Mouse (Mus musculus) kidney, adult 2 months (tissue): Measurements from ENCODE around the gene Gm10720. TPM values are rescaled to one million over a fixed set of nuclear protein-coding genes. Genes with fewer than 3 reads are reported as not detected.
"Not testable (repeated sequence)": the region's sequence is repeated elsewhere in the genome, so short reads cannot be mapped to it uniquely, and the experiment has no call there.

Source experiments
- DNase-seq: peaks from one replicate; pipeline ENCODE4 v3.0.0; 2021
- H3K27ac ChIP-seq: fragments of 200-500 bp; 2 replicates; pipeline ENCODE4 v1.5.1; 2012; ENCODE audit warnings: low read depth, low read length, control low read depth, inconsistent platforms; ENCODE audit not compliant: insufficient read depth
- H3K27me3 ChIP-seq: fragments of 200-500 bp; replicated peaks from 2 replicates; pipeline ENCODE4 v1.6.1; 2012; ENCODE audit warnings: mild to moderate bottlenecking, moderate library complexity, low read length, inconsistent platforms; ENCODE audit not compliant: control insufficient read depth, insufficient read depth
- H3K36me3 ChIP-seq: fragments of 200-500 bp; 2 replicates; pipeline ENCODE4 v1.6.1; 2012; ENCODE audit warnings: mild to moderate bottlenecking, moderate library complexity, low read length, inconsistent platforms; ENCODE audit not compliant: control insufficient read depth, insufficient read depth
- H3K4me1 ChIP-seq: fragments of 200-500 bp; 2 replicates; pipeline ENCODE4 v1.6.1; 2011; ENCODE audit warnings: low read length; ENCODE audit not compliant: control insufficient read depth, insufficient read depth
- H3K4me3 ChIP-seq: fragments of 200-500 bp; 2 replicates; pipeline ENCODE4 v1.5.1; 2011; ENCODE audit warnings: mild to moderate bottlenecking, low read depth, low read length, control low read depth; ENCODE audit not compliant: insufficient read depth
- WGBS: fragments of 180-500 bp; shearing (Covaris S2); methylation state at CpG from one replicate; pipeline ENCODE4 v1.1.7; 2018; 5-methylcytosine and 5-hydroxymethylcytosine counted together
- polyA plus RNA-seq: library from polyadenylated mRNA; depleted of rRNA; stranded (reverse); fragments of >200 nt; gene quantifications from 2 replicates; pipeline ENCODE4 v1.2.3, GENCODE M21; 2012

Gene Gm10720
- polyA plus RNA-seq, 1 experiment = not detected

DNA sequence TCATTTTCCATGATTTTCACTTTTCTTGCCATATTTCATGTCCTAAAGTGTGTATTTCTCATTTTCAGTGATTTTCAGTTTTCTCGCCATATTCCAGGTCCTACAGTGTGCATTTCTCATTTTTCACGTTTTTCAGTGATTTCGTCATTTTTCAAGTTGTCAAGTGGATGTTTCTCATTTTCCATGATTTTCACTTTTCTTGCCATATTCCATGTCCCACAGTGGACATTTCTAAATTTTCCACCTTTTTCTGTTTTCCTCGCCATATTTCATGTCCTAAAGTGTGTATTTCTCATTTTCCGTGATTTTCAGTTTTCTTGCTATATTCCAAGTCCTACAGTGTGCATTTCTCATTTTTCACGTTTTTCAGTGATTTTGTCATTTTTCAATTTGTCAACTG is 442 bp downstream of the Gm10720 start:
- DNase-seq = peak; percentile 2
- H3K27ac ChIP-seq, H3K4me3 ChIP-seq, H3K36me3 ChIP-seq, H3K4me1 ChIP-seq, H3K27me3 ChIP-seq: not testable (repeated sequence)
- 81% methylated on average over 6 of the region's 6 CpGs for WGBS

DNA sequence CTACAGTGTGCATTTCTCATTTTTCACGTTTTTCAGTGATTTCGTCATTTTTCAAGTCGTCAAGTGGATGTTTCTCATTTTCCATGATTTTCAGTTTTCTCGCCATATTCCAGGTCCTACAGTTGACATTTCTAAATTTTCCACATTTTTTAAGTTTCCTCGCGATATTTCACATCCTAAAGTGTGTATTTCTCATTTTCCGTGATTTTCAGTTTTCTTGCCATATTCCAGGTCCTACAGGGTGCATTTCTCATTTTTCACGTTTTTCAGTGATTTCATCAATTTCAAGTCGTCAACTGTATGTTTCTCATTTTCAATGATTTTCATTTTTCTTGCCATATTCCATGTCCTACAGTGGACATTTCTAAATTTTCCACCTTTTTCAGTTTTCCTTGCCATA is 1.7 kb downstream of the Gm10720 start, which contains the start of gene Gm10719:
Gene Gm10719 (plus strand): TSS at position 301 of the 400 bp plus-strand sequence.
- not testable (repeated sequence) for H3K27me3 ChIP-seq, H3K4me1 ChIP-seq, H3K4me3 ChIP-seq, H3K36me3 ChIP-seq, H3K27ac ChIP-seq, DNase-seq
- WGBS = 72% methylated on average over 1 of the region's 9 CpGs

DNA sequence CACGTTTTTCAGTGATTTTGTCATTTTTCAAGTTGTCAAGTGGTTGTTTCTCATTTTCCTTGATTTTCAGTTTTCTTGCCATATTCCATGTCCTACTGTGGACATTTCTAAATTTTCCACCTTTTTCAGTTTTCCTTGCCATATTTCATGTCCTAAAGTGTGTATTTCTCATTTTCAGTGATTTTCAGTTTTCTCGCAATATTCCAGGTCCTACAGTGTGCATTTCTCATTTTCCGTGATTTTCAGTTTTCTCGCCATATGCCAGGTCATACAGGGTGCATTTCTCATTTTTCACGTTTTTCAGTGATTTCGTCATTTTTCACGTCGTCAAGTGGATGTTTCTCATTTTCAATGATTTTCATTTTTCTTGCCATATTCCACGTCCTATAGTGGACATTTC is 3.5 kb downstream of the Gm10720 start:
- H3K27ac ChIP-seq, H3K36me3 ChIP-seq, H3K4me3 ChIP-seq, H3K27me3 ChIP-seq, H3K4me1 ChIP-seq: not testable (repeated sequence)
- DNase-seq = peak; percentile 58
- 67% methylated on average over 9 of the region's 9 CpGs for WGBS

DNA sequence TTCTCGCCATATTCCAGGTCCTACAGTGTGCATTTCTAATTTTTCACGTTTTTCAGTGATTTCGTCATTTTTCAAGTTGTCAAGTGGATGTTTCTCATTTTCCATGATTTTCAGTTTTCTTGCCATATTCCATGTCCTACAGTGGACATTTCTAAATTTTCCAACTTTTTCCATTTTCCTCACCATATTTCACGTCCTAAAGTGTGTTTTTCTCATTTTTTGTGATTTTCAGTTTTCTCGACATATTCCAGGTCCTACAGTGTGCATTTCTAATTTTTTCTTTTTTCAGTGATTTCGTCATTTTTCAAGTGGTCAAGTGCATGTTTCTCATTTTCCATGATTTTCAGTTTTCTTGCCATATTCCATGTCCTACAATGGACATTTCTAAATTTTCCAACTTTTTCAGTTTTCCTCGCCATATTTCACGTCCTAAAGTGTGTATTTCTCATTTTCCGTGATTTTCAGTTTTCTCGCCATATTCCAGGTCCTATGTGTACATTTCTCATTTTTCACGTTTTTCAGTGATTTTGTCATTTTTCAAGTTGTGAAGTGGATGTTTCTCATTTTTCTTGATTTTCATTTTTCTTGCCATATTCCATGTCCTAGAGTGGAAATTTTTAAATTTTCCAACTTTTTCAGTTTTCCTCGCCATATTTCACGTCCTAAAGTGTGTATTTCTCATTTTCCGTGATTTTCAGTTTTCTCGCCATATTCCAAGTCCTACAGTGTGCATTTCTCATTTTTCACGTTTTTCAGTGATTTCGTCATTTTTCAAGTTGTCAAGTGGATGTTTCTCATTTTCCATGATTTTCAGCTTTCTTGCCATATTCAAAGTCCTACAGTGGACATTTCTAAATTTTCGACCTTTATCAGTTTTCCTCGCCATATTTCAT is 4.6 kb downstream of the Gm10720 start:
- not testable (repeated sequence) for H3K36me3 ChIP-seq, H3K4me3 ChIP-seq, H3K27me3 ChIP-seq, H3K4me1 ChIP-seq, H3K27ac ChIP-seq
- DNase-seq = peak; percentile 73
- WGBS = 79% methylated on average over 17 of the region's 19 CpGs

DNA sequence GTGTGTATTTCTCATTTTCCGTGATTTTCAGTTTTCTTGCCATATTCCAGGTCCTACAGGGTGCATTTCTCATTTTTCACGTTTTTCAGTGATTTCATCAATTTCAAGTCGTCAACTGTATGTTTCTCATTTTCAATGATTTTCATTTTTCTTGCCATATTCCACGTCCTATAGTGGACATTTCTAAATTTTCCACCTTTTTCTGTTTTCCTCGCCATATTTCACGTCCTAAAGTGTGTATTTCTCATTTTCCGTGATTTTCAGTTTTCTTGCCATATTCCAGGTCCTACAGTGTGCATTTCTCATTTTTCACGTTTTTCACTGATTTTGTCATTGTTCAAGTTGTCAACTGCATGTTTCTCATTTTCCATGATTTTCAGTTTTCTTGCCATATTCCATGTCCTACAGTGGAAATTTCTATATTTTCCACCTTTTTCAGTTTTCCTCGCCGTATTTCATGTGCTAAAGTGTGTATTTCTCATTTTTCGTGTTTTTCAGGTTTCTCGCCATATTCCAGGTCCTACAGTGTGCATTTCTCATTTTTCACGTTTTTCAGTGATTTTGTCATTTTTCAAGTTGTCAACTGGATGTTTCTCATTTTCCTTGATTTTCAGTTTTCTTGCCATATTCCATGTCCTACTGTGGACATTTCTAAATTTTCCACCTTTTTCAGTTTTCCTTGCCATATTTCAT is 7.0 kb downstream of the Gm10720 start:
- peak; percentile 75 for DNase-seq
- 77% methylated on average over 11 of the region's 13 CpGs for WGBS
- not testable (repeated sequence) for H3K27me3 ChIP-seq

DNA sequence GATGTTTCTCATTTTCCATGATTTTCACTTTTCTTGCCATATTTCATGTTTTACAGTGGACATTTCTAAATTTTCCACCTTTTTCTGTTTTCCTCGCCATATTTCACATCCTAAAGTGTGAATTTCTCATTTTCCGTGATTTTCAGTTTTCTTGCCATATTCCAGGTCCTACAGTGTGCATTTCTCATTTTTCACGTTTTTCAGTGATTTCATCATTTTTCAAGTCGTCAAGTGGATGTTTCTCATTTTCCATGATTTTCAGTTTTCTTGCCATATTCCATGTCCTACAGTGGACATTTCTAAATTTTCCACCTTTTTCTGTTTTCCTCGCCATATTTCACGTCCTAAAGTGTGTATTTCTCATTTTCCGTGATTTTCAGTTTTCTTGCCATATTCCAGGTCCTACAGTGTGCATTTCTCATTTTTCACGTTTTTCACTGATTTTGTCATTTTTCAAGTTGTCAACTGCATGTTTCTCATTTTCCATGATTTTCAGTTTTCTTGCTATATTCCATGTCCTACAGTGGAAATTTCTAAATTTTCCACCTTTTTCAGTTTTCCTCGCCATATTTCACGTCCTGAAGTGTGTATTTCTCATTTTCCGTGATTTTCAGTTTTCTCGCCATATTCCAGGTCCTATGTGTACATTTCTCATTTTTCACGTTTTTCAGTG is 8.0 kb downstream of the Gm10720 start, which contains the start of gene Gm10718:
Gene Gm10718 (plus strand): TSS at position 236 of the 673 bp plus-strand sequence.
- H3K27me3 ChIP-seq, H3K4me3 ChIP-seq, H3K36me3 ChIP-seq, H3K27ac ChIP-seq, H3K4me1 ChIP-seq: not testable (repeated sequence)
- 77% methylated on average over 12 of the region's 13 CpGs for WGBS
- DNase-seq = peak; percentile 43

More for the DNA sequence above, 7.0 kb downstream of the Gm10720 start:
- not testable (repeated sequence) for H3K4me3 ChIP-seq, H3K36me3 ChIP-seq, H3K4me1 ChIP-seq, H3K27ac ChIP-seq

DNA sequence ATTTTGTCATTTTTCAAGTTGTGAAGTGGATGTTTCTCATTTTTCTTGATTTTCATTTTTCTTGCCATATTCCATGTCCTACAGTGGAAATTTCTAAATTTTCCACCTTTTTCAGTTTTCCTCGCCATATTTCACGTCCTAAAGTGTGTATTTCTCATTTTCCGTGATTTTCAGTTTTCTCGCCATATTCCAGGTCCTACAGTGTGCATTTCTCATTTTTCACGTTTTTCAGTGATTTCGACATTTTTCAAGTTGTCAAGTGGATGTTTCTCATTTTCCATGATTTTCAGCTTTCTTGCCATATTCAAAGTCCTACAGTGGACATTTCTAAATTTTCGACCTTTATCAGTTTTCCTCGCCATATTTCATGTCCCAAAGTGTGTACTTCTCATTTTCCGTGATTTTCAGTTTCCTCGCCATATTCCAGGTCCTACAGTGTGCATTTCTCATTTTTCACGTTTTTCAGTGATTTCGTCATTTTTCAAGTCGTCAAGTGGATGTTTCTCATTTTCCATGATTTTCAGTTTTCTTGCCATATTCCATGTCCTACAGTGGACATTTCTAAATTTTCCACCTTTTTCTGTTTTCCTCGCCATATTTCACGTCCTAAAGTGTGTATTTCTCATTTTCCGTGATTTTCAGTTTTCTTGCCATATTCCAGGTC is 8.7 kb downstream of the Gm10720 start:
- not testable (repeated sequence) for H3K4me1 ChIP-seq, H3K27ac ChIP-seq, H3K36me3 ChIP-seq, H3K27me3 ChIP-seq, H3K4me3 ChIP-seq
- DNase-seq = peak; percentile 80
- WGBS = 80% methylated on average over 16 of the region's 16 CpGs

DNA sequence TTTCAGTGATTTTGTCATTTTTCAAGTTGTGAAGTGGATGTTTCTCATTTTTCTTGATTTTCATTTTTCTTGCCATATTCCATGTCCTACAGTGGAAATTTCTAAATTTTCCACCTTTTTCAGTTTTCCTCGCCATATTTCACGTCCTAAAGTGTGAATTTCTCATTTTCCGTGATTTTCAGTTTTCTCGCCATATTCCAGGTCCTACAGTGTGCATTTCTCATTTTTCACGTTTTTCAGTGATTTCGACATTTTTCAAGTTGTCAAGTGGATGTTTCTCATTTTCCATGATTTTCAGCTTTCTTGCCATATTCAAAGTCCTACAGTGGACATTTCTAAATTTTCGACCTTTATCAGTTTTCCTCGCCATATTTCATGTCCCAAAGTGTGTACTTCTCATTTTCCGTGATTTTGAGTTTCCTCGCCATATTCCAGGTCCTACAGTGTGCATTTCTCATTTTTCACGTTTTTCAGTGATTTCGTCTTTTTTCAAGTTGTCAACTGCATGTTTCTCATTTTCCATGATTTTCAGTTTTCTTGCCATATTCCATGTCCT is 9.5 kb downstream of the Gm10720 start, which contains the start of gene Gm10717:
Gene Gm10717 (plus strand): TSS at position 506 of the 556 bp plus-strand sequence.
- not testable (repeated sequence) for H3K4me3 ChIP-seq, H3K27ac ChIP-seq, H3K4me1 ChIP-seq, H3K27me3 ChIP-seq, H3K36me3 ChIP-seq
- DNase-seq = peak; percentile 63
- WGBS = 73% methylated on average over 12 of the region's 12 CpGs

DNA sequence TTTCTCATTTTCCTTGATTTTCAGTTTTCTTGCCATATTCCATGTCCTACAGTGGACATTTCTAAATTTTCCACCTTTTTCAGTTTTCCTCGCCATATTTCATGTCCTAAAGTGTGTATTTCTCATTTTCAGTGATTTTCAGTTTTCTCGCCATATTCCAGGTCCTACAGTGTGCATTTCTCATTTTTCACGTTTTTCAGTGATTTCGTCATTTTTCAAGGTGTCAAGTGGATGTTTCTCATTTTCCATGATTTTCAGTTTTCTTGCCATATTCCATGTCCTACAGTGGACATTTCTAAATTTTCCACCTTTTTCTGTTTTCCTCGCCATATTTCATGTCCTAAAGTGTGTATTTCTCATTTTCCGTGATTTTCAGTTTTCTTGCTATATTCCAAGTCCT is 10.2 kb downstream of the Gm10720 start:
- DNase-seq = peak; percentile 79
- not testable (repeated sequence) for H3K27me3 ChIP-seq, H3K4me1 ChIP-seq, H3K36me3 ChIP-seq, H3K4me3 ChIP-seq, H3K27ac ChIP-seq
- 77% methylated on average over 5 of the region's 6 CpGs for WGBS

DNA sequence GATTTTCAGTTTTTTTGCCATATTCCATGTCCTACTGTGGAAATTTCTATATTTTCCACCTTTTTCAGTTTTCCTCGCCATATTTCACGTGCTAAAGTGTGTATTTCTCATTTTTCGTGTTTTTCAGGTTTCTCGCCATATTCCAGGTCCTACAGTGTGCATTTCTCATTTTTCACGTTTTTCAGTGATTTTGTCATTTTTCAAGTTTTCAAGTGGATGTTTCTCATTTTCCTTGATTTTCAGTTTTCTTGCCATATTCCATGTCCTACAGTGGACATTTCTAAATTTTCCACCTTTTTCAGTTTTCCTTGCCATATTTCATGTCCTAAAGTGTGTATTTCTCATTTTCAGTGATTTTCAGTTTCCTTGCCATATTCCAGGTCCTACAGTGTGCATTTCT is 10.7 kb downstream of the Gm10720 start:
- not testable (repeated sequence) for H3K27ac ChIP-seq, H3K4me1 ChIP-seq, H3K27me3 ChIP-seq, H3K4me3 ChIP-seq, DNase-seq, H3K36me3 ChIP-seq
- 80% methylated on average over 5 of the region's 5 CpGs for WGBS
